Mouse (Mus musculus) heart, embryonic 11.5 days (tissue): Measurements from ENCODE around the gene Pld6. TPM values are rescaled to one million over a fixed set of nuclear protein-coding genes. Genes with fewer than 3 reads are reported as not detected.

Experiments used
- ATAC-seq: fragments of 200-750 bp; cut with Nextera tagmentation; replicated peaks from 2 replicates; pipeline ENCODE4 v1.8.0; 2017; ENCODE audit warnings: moderate library complexity; ENCODE audit not compliant: insufficient number of reproducible peaks, low FRiP score, low TSS enrichment
- H3K27ac ChIP-seq: fragments of 300-500 bp; sonication (generic); 2 replicates; pipeline ENCODE4 v1.5.1; 2014; ENCODE audit warnings: mild to moderate bottlenecking, low read depth, low read length
- H3K27me3 ChIP-seq: fragments of 300-500 bp; sonication (generic); 2 replicates; pipeline ENCODE4 v1.6.1; 2014; ENCODE audit warnings: mild to moderate bottlenecking, low read length, mixed read lengths; ENCODE audit not compliant: control insufficient read depth, insufficient read depth
- H3K36me3 ChIP-seq: fragments of 300-500 bp; sonication (generic); 2 replicates; pipeline ENCODE4 v1.6.1; 2014; ENCODE audit warnings: mild to moderate bottlenecking, low read length, moderate library complexity, mixed read lengths; ENCODE audit not compliant: control insufficient read depth, insufficient read depth
- H3K4me1 ChIP-seq: fragments of 300-500 bp; sonication (generic); 2 replicates; pipeline ENCODE4 v1.6.1; 2014; ENCODE audit warnings: low read length; ENCODE audit not compliant: control insufficient read depth, insufficient read depth
- H3K4me2 ChIP-seq: fragments of 300-500 bp; sonication (generic); 2 replicates; pipeline ENCODE4 v1.6.1; 2014; ENCODE audit warnings: mild to moderate bottlenecking, moderate library complexity
- H3K4me3 ChIP-seq: fragments of 300-500 bp; sonication (generic); 2 replicates; pipeline ENCODE4 v1.5.1; 2014; ENCODE audit warnings: low read depth, low read length
- H3K9ac ChIP-seq: fragments of 300-500 bp; sonication (generic); 2 replicates; pipeline ENCODE4 v1.6.1; 2014; ENCODE audit warnings: mild to moderate bottlenecking, low read depth, low read length, moderate library complexity
- H3K9me3 ChIP-seq: fragments of 300-500 bp; sonication (generic); replicated peaks from 2 replicates; pipeline ENCODE4 v1.6.1; 2016; ENCODE audit warnings: low read length; ENCODE audit not compliant: control insufficient read depth
- WGBS: fragments of 180-500 bp; shearing (Covaris S2); extraction: QIAGEN DNeasy Blood & Tissue Kit; methylation state at CpG from one replicate; pipeline ENCODE4 v1.1.7; 2014; ENCODE audit not compliant: insufficient replicate concordance; 5-methylcytosine and 5-hydroxymethylcytosine counted together
- polyA plus RNA-seq: library from polyadenylated mRNA; unstranded; fragments of >200 nt; fragmentation: Nextera tagmentation; extraction: Ambion mirVana; gene quantifications from 2 replicates; pipeline ENCODE4 v1.2.1, GENCODE M21; 2014

Pld6 gene
- polyA plus RNA-seq, 1 experiment from 2014 or later: 1.2 TPM

DNA sequence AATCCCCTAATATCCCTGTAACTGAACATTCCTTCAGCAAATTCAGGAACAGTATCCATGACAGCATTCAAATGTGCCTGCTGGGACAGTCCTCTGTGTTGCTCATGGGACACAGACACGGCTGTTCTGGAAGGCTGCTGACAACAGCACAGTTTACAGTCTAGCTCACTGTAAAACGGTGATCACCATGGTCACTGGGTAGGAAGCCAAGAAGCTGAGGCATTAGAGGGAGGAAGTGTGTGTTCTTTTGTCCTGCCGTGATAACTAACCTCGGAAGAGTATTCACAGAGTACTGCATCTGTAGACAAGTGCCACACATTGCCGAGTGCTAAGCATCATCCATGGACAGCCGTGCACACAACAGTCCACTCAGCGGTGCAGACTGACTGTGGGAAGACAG lies 16.7 kb downstream of the Pld6 start:
- peaks cover 48% of the 10 kb centered on the region for H3K36me3 ChIP-seq
- H3K4me2 ChIP-seq: no peak overlapping the region
- ATAC-seq: no peak
- H3K9me3 ChIP-seq: no peaks in the 10 kb centered on the region
- H3K9ac ChIP-seq: no peak overlapping the region
- WGBS: 79% methylated on average over 7 of the region's 7 CpGs
- H3K27ac ChIP-seq: no peak overlapping the region
- H3K27me3 ChIP-seq: no peaks in the 10 kb centered on the region
- H3K4me1 ChIP-seq: peaks cover 11% of the 10 kb centered on the region; the same call in 1 of the 2 replicates
- H3K4me3 ChIP-seq: no peak overlapping the region

DNA sequence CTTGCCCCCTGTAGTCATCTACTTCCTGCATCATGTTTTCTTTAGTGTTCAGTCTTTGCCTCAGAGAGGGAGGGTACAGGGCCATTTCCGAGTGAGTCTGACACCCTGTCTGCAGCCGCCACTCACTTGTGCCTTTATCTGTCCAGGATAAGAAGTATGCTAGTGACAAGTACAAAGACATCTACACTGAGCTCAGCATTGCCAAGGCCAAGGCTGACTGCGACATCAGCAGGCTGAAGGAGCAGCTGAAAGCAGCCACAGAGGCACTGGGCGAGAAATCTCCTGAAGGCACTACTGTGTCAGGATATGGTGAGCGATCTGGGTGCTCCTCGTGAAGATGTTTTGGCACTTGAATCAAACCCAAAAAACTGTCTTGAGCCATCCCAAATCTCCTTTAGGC lies 17.7 kb downstream of the Pld6 start:
- peaks cover 11% of the 10 kb centered on the region; the same call in 1 of the 2 replicates for H3K4me1 ChIP-seq
- H3K27ac ChIP-seq: no peak overlapping the region
- H3K9ac ChIP-seq: no peak overlapping the region
- no peaks in the 10 kb centered on the region for H3K27me3 ChIP-seq
- ATAC-seq: no peak
- peaks cover 49% of the 10 kb centered on the region for H3K36me3 ChIP-seq
- H3K4me2 ChIP-seq: no peak overlapping the region
- 44% methylated on average over 6 of the region's 6 CpGs for WGBS
- H3K9me3 ChIP-seq: no peaks in the 10 kb centered on the region
- H3K4me3 ChIP-seq: no peak overlapping the region

DNA sequence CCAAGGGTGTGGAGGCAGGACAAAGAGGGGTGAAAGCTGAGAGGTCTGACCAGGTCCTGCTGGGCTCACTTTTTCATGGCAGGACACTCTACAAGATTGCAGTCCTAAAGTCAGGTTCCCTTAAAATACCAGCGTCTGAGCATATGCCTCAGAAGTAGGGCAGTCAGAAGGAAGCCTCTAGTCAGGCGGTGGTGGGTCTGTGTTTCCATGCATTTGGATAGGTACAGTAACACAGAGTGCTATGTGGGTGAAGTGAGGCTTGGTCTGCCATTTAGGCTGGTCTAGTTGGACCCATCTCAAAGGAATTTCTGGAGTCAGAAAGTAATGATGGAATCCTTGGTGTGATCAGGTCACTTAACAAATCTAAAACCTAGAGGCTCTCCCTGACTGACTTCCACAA lies 18.1 kb downstream of the Pld6 start:
- no peak for ATAC-seq
- Histone ChIP-seq H3K36me3 (peaks cover 49% of the 10 kb centered on the region), H3K4me2 (no peak overlapping the region), H3K4me1 (peaks cover 11% of the 10 kb centered on the region; the same call in 1 of the 2 replicates), H3K9me3 (no peaks in the 10 kb centered on the region), H3K27ac (no peak overlapping the region; the same call in 1 of the 2 replicates), H3K27me3 (no peaks in the 10 kb centered on the region), H3K9ac (no peak overlapping the region), H3K4me3 (no peak overlapping the region)
- WGBS: 81% methylated on average over 2 of the region's 2 CpGs

DNA sequence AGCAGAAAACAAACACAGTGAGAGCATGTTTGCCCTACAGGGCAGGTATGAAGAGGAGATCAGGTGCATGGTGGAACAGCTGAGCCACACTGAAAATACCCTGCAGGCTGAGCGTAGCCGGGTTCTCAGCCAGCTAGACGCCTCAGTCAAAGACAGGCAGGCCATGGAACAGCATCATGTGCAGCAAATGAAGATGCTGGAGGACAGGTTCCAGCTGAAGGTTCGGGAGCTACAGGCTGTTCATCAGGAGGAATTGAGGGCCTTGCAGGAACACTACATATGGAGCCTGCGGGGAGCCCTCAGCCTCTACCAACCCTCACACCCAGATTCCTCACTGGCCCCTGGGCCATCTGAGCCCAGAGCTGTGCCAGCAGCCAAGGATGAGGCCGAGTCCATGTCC lies 26.6 kb downstream of the Pld6 start:
- WGBS: 96% methylated on average over 6 of the region's 6 CpGs
- no peak for ATAC-seq
- H3K4me1 ChIP-seq: peaks cover 16% of the 10 kb centered on the region
- H3K9ac ChIP-seq: no peak overlapping the region
- no peaks in the 10 kb centered on the region for H3K9me3 ChIP-seq
- H3K4me2 ChIP-seq: no peak overlapping the region
- H3K4me3 ChIP-seq: no peak overlapping the region
- H3K27me3 ChIP-seq: no peaks in the 10 kb centered on the region
- H3K36me3 ChIP-seq: peaks cover 51% of the 10 kb centered on the region
- no peak overlapping the region for H3K27ac ChIP-seq

GRCm38 (mm10) chr11:59759626-59760025 lies 27.8 kb downstream of the Pld6 start:
- peaks cover 47% of the 10 kb centered on the region for H3K36me3 ChIP-seq
- peaks cover 16% of the 10 kb centered on the region for H3K4me1 ChIP-seq
- H3K27me3 ChIP-seq: no peaks in the 10 kb centered on the region
- H3K4me3 ChIP-seq: no peak overlapping the region
- no peaks in the 10 kb centered on the region for H3K9me3 ChIP-seq
- no peak for ATAC-seq
- WGBS: 80% methylated on average over 2 of the region's 2 CpGs
- H3K4me2 ChIP-seq: peak overlapping the region; percentile 16; the same call in 1 of the 2 replicates
- no peak overlapping the region for H3K27ac ChIP-seq
- no peak overlapping the region for H3K9ac ChIP-seq

DNA sequence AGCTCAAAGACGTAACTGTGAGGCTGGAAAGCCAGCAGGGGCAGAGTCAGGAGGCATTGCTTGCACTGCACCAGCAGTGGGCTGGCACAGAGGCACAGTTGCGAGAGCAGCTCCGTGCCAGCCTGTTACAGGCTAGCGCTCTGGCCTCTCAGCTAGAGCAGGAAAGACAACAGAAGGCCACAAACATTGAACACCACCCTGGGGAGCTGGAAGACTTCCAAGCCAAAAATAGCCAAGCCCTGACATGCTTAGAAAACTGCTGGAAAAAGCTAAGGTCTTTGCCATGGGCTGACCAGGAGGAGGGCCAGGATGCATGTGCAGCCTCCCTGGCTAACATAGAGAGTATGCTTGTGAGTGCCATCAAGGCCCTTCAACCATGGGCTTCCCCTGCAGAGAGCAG lies 28.3 kb downstream of the Pld6 start:
- peaks cover 47% of the 10 kb centered on the region for H3K36me3 ChIP-seq
- H3K27me3 ChIP-seq: no peaks in the 10 kb centered on the region
- no peaks in the 10 kb centered on the region for H3K9me3 ChIP-seq
- no peak overlapping the region for H3K4me3 ChIP-seq
- peak overlapping the region; percentile 31; the same call in 1 of the 2 replicates for H3K9ac ChIP-seq
- peaks cover 16% of the 10 kb centered on the region for H3K4me1 ChIP-seq
- 65% methylated on average over 4 of the region's 4 CpGs for WGBS
- H3K27ac ChIP-seq: no peak overlapping the region
- no peak for ATAC-seq
- H3K4me2 ChIP-seq: peak overlapping the region; percentile 16; the same call in 1 of the 2 replicates

GRCm38 (mm10) chr11:59758191-59758985 lies 29.1 kb downstream of the Pld6 start:
- Histone ChIP-seq H3K27me3 (no peaks in the 10 kb centered on the region), H3K4me2 (no peak overlapping the region), H3K4me3 (no peak overlapping the region), H3K4me1 (peaks cover 16% of the 10 kb centered on the region), H3K9ac (no peak overlapping the region; the same call in 1 of the 2 replicates), H3K9me3 (no peaks in the 10 kb centered on the region), H3K27ac (peak overlapping the region; percentile 15; the same call in 1 of the 2 replicates), H3K36me3 (peaks cover 44% of the 10 kb centered on the region)
- 84% methylated on average over 9 of the region's 9 CpGs for WGBS
- no peak for ATAC-seq

- Histone ChIP-seq H3K9me3 (no peaks in the 10 kb centered on the region), H3K36me3 (peaks cover 52% of the 10 kb centered on the region), H3K27ac (no peak overlapping the region), H3K4me3 (no peak overlapping the region), H3K27me3 (no peaks in the 10 kb centered on the region), H3K4me1 (peaks cover 16% of the 10 kb centered on the region), H3K4me2 (no peak overlapping the region), H3K9ac (no peak overlapping the region)
- WGBS: 87% methylated on average over 4 of the region's 4 CpGs
- ATAC-seq: no peak
Measured at GRCm38 (mm10) chr11:59756351-59756750, 31.1 kb downstream of the Pld6 start.

GRCm38 (mm10) chr11:59754504-59754903 lies 32.9 kb downstream of the Pld6 start:
- no peaks in the 10 kb centered on the region for H3K9me3 ChIP-seq

More at GRCm38 (mm10) chr11:59754504-59754903, 32.9 kb downstream of the Pld6 start:
- Histone ChIP-seq H3K4me1 (peaks cover 11% of the 10 kb centered on the region), H3K9ac (no peak overlapping the region), H3K36me3 (peaks cover 42% of the 10 kb centered on the region), H3K4me3 (no peak overlapping the region), H3K27me3 (no peaks in the 10 kb centered on the region), H3K27ac (no peak overlapping the region), H3K4me2 (no peak overlapping the region)
- 93% methylated on average over 6 of the region's 6 CpGs for WGBS
- ATAC-seq: no peak
